Mouse (Mus musculus) induced T-regulatory cell, adult 2 months (primary cell): ENCODE results near the gene Dgkb.

Experiments used
- DNase-seq: peaks from one replicate; pipeline ENCODE4 v3.0.0-alpha.2; 2012; ENCODE audit warnings: low read depth

Dgkb gene

GRCm38 (mm10) chr12:37996417-37996946 lies 179.0 kb downstream of the Dgkb start:
- DNase-seq: no peak

GRCm38 (mm10) chr12:38017674-38018073 lies 200.1 kb downstream of the Dgkb start:
- DNase-seq: no peak

- no peak for DNase-seq
Measured at GRCm38 (mm10) chr12:38047256-38047655, 229.7 kb downstream of the Dgkb start.

DNA sequence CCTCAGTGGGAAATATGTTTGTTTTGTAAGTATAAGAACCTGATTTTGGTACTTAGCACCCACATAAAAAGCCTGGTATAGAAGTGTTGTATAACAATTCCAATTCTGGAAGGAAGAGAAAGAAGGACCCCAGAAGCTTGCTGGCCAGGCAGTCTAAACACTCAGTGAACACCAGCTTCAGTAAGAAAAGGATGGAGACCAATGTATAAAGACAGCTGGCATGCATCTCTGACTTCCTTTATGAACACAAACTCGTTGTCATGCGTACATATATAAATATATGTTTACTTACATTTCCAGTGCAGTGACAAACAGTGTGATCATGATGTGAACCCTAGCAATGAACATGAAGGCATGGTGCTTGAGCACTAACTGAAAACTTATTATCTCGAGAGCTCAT lies 270.7 kb downstream of the Dgkb start:
- no peak for DNase-seq

GRCm38 (mm10) chr12:38111928-38112327 lies 294.4 kb downstream of the Dgkb start:
- no peak for DNase-seq

- no peak for DNase-seq
Measured at GRCm38 (mm10) chr12:38114990-38115615, 297.6 kb downstream of the Dgkb start.

- DNase-seq: no peak
Measured at GRCm38 (mm10) chr12:38123524-38123923, 306.0 kb downstream of the Dgkb start.

GRCm38 (mm10) chr12:38125297-38125696 lies 307.8 kb downstream of the Dgkb start:
- DNase-seq: no peak

DNA sequence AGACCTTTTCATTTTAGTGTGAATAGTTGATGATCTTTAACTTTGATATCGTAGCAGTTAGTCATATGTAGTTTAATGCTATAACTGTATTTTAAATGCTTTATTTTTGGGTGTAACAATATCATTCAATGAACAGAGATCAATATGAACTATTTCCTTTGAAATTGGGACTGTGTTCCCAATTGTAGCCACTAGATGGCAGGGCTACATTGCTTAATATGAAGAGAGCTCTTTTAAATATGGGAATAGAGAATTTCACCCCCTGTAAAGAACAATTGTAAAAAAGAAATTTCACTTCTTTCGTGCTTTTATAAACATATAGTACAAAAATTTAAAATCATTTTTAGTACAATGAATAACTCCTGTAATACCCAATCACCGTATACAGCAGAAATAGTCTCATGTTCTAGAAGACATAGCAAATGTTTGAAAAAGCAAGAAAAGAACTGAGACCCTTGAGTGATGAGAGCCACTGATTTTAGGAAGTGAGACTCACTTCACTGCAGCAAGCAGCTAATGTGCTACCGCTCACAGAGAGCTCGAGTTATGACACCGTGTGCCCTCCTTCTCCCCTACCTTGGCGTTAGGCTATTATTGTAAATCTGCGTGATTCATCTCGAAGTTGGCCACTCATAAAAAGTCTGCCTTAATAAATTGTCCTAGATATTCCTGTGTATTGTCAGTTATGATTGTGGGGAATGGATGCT lies 312.8 kb downstream of the Dgkb start:
- peak; percentile 37 for DNase-seq

- DNase-seq: no peak
Measured at GRCm38 (mm10) chr12:38136379-38136778, 318.9 kb downstream of the Dgkb start.

DNA sequence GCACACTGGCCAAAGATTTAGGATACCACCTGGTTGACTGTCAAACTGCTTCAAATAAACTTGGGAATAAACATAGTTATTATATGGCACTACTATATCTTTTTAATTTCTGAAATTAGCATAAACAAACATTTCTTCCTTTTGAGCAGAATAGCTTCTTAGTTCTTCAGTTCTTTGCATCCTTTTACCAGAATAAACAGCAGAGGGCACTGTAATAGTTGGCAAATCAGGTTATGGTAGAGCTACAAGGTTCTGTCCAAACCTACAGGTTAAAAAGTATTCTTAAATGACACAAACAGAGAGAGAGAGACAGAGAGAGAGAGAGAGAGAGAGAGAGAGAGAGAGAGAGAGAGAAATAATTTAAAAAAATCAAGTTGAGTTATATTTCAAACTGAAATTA lies 322.5 kb downstream of the Dgkb start:
- no peak for DNase-seq

DNA sequence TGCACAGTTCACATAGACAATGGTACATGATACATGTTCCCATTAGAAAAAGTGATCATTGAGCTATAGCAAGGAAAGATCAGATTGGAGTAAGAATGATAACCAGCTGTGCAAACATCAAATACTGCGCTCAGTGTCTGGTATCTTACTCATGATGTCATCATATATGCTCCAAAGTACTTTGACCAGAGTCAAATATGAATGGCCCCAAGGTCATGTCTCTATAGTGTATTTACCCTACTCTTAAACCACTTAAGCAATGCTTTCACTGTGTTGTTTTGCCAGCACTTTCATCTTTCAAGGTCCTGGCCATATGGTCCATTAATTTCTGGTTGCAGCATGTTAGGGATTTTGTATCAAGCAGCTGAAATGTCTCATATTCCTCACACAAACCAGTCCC lies 415.1 kb downstream of the Dgkb start:
- DNase-seq: no peak

DNA sequence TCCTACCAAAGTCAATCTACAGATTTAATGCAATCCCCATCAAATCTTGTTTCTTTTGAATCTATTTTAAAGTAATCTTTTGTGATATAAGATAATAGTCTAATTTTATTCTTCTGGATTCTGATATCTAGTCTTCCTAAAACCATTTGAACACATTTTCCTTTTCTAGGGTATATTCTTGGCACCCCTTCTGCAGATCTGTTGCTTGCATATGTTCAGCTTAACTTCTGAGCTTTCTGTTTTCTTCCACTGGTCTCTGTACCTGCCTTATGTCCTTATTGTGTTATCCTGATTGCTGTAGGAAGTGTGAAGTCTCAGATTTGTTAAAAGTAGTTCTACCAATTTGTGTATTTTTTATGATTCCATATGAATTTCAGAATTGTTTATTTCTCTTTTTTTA lies 451.3 kb downstream of the Dgkb start:
- DNase-seq: no peak

GRCm38 (mm10) chr12:38301497-38301896 lies 484.0 kb downstream of the Dgkb start:
- DNase-seq: no peak

DNA sequence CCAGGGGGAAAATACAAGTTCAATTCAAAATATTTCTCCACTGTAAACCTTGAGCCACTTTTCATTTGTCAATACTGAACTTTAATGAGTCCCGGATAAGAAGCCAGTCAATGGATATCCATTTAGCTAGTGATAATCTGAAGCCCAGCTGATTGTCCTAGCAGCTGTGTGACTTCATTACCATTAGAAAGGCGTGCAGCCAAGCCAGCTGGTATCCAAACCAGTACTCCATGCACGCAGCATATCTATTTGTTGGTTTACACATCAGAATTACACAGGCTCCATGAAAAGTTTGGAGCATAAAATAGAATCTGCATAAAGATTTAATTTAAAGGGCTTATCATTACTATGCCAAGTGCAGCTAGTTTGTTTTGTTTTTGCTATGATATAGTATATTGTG lies 486.3 kb downstream of the Dgkb start:
- no peak for DNase-seq

- DNase-seq: no peak
Measured at GRCm38 (mm10) chr12:38304245-38304644, 486.7 kb downstream of the Dgkb start.

GRCm38 (mm10) chr12:38309885-38310284 lies 492.4 kb downstream of the Dgkb start:
- DNase-seq: no peak

DNA sequence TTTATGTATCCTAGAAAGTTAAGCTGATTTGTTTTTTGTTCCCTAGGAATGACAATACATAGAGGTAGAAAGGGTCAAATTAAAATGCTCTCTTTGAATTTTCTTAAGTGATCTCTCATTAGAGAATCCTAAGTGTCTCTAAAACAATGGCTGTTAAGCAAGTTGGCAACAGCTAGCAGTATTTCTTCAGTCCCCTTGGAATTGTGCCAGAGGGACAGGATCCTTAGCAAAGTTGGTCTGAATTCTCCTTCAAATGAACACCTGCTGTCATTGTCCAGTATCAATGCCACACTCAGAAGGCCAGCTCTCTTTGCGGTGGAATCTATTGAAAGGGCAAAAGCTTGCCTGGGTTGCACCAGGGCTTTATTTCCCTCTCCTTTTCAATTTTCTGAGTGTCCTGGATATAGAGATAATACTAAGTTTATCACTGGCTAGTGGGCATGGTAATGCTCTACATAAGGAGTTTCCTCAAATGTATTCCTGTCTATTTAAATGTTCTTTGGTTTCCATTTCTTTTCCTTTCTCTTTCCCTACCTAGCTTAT lies 510.3 kb downstream of the Dgkb start:
- no peak for DNase-seq

GRCm38 (mm10) chr12:38328779-38329178 lies 511.3 kb downstream of the Dgkb start:
- DNase-seq: no peak

DNA sequence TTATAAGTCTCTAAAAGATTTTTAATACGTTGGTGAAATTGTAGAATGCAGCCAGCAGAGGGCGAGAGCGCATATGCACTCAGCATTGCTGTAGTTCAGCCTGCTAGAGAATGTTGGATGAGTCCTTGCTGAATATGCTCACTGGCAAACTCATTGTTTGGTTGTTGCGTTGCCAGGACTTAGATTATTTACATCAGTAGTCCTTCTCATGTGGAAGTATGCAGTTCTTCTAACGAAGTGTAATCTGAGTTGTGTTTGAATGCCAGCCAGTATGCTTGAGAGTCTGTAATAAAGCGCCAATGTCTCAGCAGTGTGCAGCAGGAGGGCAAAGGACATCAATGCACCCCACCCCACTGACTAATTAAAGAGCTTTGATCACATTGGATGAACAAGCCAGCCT lies 525.1 kb downstream of the Dgkb start:
- DNase-seq: peak; percentile 4

DNA sequence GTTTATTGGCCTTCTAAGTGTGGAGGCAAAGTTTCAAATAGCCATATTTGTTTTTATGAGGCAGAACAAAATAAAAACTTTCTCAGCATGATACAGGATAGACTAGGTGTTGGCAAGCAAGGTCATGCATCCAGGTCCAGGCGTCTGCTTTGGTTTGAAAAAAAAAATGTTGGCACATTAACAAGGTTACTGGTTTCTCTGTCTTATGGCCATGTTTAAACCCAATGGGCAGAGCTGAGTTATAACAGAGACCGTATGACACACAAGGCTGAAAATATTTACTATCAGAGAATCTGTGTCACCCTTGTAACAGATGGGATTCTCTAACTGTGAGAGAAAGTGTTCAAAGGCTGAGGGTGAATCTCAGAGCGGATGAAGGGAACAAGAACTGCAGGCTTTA lies 535.0 kb downstream of the Dgkb start:
- DNase-seq: no peak

DNA sequence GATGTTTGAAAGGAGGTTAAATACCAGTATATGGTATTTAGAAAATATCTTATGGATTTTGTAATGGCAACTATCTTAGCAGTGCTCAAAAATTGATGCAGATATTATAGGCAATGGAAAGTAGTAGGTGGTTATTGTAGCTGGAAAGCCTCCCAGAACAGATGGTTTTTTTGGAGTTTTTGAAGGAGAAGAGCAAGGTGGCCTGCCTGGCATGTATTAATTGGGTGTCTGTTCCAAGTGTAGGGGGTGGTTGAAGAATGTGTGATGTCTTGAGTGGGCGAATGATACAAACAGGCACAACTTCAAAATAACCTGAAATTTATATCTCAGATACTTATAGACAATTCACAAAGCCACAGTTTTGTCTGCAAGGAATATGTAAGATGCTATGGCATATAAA lies 538.9 kb downstream of the Dgkb start:
- DNase-seq: no peak

- no peak for DNase-seq
Measured at GRCm38 (mm10) chr12:38361491-38361890, 544.0 kb downstream of the Dgkb start.
